Mouse (Mus musculus): ENCODE measurements around the gene Glis2. TPM values are rescaled to one million over a fixed set of nuclear protein-coding genes. Genes with fewer than 3 reads are reported as not detected.

Glis2 gene
- polyA plus RNA-seq, 1 experiment from 2014 or later = 13.2 TPM

- H3K9me3 ChIP-seq (ENCODE audit: control insufficient read depth, low read length) = no peaks in the 10 kb centered on the region
- DNase-seq = peak; percentile 96
Observed at GRCm38 (mm10) chr16:4586531-4587123, 7.9 kb upstream of the Glis2 start.

GRCm38 (mm10) chr16:4587516-4588210 lies 6.8 kb upstream of the Glis2 start:
- no peak overlapping the region for H3K9ac ChIP-seq (replicated peaks; ENCODE audit: low read length)
- ATAC-seq (ENCODE audit: low FRiP score, low TSS enrichment) (no peak), DNase-seq (no peak)
- 55% methylated on average over 5 of the region's 5 CpGs for WGBS
- no peaks in the 10 kb centered on the region for H3K27me3 ChIP-seq (ENCODE audit: control insufficient read depth, insufficient read depth, low read length)
- H3K4me2 ChIP-seq (ENCODE audit: low read length) = no peak overlapping the region
- no peaks in the 10 kb centered on the region for H3K9me3 ChIP-seq (ENCODE audit: control insufficient read depth, low read length)
- peaks cover 5% of the 10 kb centered on the region; the same call in 1 of the 2 replicates for H3K36me3 ChIP-seq (ENCODE audit: control insufficient read depth, insufficient read depth, low read length)
- H3K4me3 ChIP-seq (replicated peaks; ENCODE audit: low read depth, low read length) = no peak overlapping the region
- H3K27ac ChIP-seq (replicated peaks; ENCODE audit: low read depth, low read length) = peak overlapping the region; percentile 72
- peaks cover 9% of the 10 kb centered on the region for H3K4me1 ChIP-seq (ENCODE audit: control insufficient read depth, insufficient read depth, low read length)

More at GRCm38 (mm10) chr16:4586531-4587123, 7.9 kb upstream of the Glis2 start:
- H3K4me2 ChIP-seq (ENCODE audit: low read length) = peak overlapping the region; percentile 72
- peak; percentile 97 for ATAC-seq (ENCODE audit: low FRiP score, low TSS enrichment)
- no peaks in the 10 kb centered on the region for H3K27me3 ChIP-seq (ENCODE audit: control insufficient read depth, insufficient read depth, low read length)
- peak overlapping the region; percentile 50 for H3K9ac ChIP-seq (replicated peaks; ENCODE audit: low read length)
- peaks cover 5% of the 10 kb centered on the region; the same call in 1 of the 2 replicates for H3K36me3 ChIP-seq (ENCODE audit: control insufficient read depth, insufficient read depth, low read length)
- peak overlapping the region; percentile 44 for H3K4me3 ChIP-seq (replicated peaks; ENCODE audit: low read depth, low read length)
- under 1% methylated on average over 43 of the region's 43 CpGs for WGBS
- peak overlapping the region; percentile 72 for H3K27ac ChIP-seq (replicated peaks; ENCODE audit: low read depth, low read length)
- H3K4me1 ChIP-seq (ENCODE audit: control insufficient read depth, insufficient read depth, low read length) = peaks cover 5% of the 10 kb centered on the region; the same call in 1 of the 2 replicates

GRCm38 (mm10) chr16:4590236-4590635 lies 4.3 kb upstream of the Glis2 start:
- Histone ChIP-seq H3K27me3 (ENCODE audit: control insufficient read depth, insufficient read depth, low read length) (no peaks in the 10 kb centered on the region), H3K9me3 (ENCODE audit: control insufficient read depth, low read length) (no peaks in the 10 kb centered on the region), H3K4me2 (ENCODE audit: low read length) (no peak overlapping the region), H3K9ac (replicated peaks; ENCODE audit: low read length) (no peak overlapping the region), H3K4me3 (replicated peaks; ENCODE audit: low read depth, low read length) (no peak overlapping the region), H3K4me1 (ENCODE audit: control insufficient read depth, insufficient read depth, low read length) (peaks cover 16% of the 10 kb centered on the region), H3K27ac (replicated peaks; ENCODE audit: low read depth, low read length) (no peak overlapping the region), H3K36me3 (ENCODE audit: control insufficient read depth, insufficient read depth, low read length) (peaks cover 5% of the 10 kb centered on the region; the same call in 1 of the 2 replicates)
- WGBS = 97% methylated on average over 9 of the region's 9 CpGs
- DNase-seq (peak; percentile 74), ATAC-seq (ENCODE audit: low FRiP score, low TSS enrichment) (no peak)

GRCm38 (mm10) chr16:4592909-4593875 lies 1.3 kb upstream of the Glis2 start:
- peak overlapping the region; percentile 95 for H3K27ac ChIP-seq (replicated peaks; ENCODE audit: low read depth, low read length)
- H3K4me1 ChIP-seq (ENCODE audit: control insufficient read depth, insufficient read depth, low read length) = peaks cover 40% of the 10 kb centered on the region
- peak overlapping the region; percentile 83 for H3K4me3 ChIP-seq (replicated peaks; ENCODE audit: low read depth, low read length)
- peak; percentile 84 for DNase-seq
- H3K9ac ChIP-seq (replicated peaks; ENCODE audit: low read length) = peak overlapping the region; percentile 91
- H3K36me3 ChIP-seq (ENCODE audit: control insufficient read depth, insufficient read depth, low read length) = peaks cover 5% of the 10 kb centered on the region; the same call in 1 of the 2 replicates
- H3K27me3 ChIP-seq (ENCODE audit: control insufficient read depth, insufficient read depth, low read length) = no peaks in the 10 kb centered on the region
- no peaks in the 10 kb centered on the region for H3K9me3 ChIP-seq (ENCODE audit: control insufficient read depth, low read length)
- 10% methylated on average over 32 of the region's 32 CpGs for whole genome bisulfite sequencing
- ATAC-seq (ENCODE audit: low FRiP score, low TSS enrichment) = no peak
- H3K4me2 ChIP-seq (ENCODE audit: low read length) = peak overlapping the region; percentile 98

GRCm38 (mm10) chr16:4594814-4595526 lies 457 bp downstream of the Glis2 start:
- Histone ChIP-seq H3K9me3 (ENCODE audit: control insufficient read depth, low read length) (no peaks in the 10 kb centered on the region), H3K27ac (replicated peaks; ENCODE audit: low read depth, low read length) (peak overlapping the region; percentile 95), H3K4me1 (ENCODE audit: control insufficient read depth, insufficient read depth, low read length) (peaks cover 52% of the 10 kb centered on the region), H3K9ac (replicated peaks; ENCODE audit: low read length) (peak overlapping the region; percentile 91), H3K4me3 (replicated peaks; ENCODE audit: low read depth, low read length) (peak overlapping the region; percentile 83), H3K27me3 (ENCODE audit: control insufficient read depth, insufficient read depth, low read length) (no peaks in the 10 kb centered on the region), H3K36me3 (ENCODE audit: control insufficient read depth, insufficient read depth, low read length) (peaks cover 5% of the 10 kb centered on the region; the same call in 1 of the 2 replicates), H3K4me2 (ENCODE audit: low read length) (peak overlapping the region; percentile 98)
- peak; percentile 79 for DNase-seq
- whole genome bisulfite sequencing = under 1% methylated on average over 47 of the region's 52 CpGs
- ATAC-seq (ENCODE audit: low FRiP score, low TSS enrichment) = peak; percentile 46

- H3K4me3 ChIP-seq (replicated peaks; ENCODE audit: low read depth, low read length) = peak overlapping the region; percentile 83
- peak overlapping the region; percentile 95 for H3K27ac ChIP-seq (replicated peaks; ENCODE audit: low read depth, low read length)
- H3K27me3 ChIP-seq (ENCODE audit: control insufficient read depth, insufficient read depth, low read length) = no peaks in the 10 kb centered on the region
- H3K36me3 ChIP-seq (ENCODE audit: control insufficient read depth, insufficient read depth, low read length) = peaks cover 5% of the 10 kb centered on the region; the same call in 1 of the 2 replicates
- peak overlapping the region; percentile 91 for H3K9ac ChIP-seq (replicated peaks; ENCODE audit: low read length)
- no peaks in the 10 kb centered on the region for H3K9me3 ChIP-seq (ENCODE audit: control insufficient read depth, low read length)
- 1% methylated on average over 5 of the region's 5 CpGs for WGBS
- H3K4me1 ChIP-seq (ENCODE audit: control insufficient read depth, insufficient read depth, low read length) = peaks cover 52% of the 10 kb centered on the region
- ATAC-seq (ENCODE audit: low FRiP score, low TSS enrichment) (no peak), DNase-seq (peak; percentile 36)
- peak overlapping the region; percentile 98 for H3K4me2 ChIP-seq (ENCODE audit: low read length)
Observed at GRCm38 (mm10) chr16:4595527-4595963, 1.0 kb downstream of the Glis2 start.

GRCm38 (mm10) chr16:4596141-4596728 lies 1.7 kb downstream of the Glis2 start:
- Histone ChIP-seq H3K27ac (replicated peaks; ENCODE audit: low read depth, low read length) (peak overlapping the region; percentile 95), H3K4me3 (replicated peaks; ENCODE audit: low read depth, low read length) (peak overlapping the region; percentile 83), H3K27me3 (ENCODE audit: control insufficient read depth, insufficient read depth, low read length) (no peaks in the 10 kb centered on the region), H3K4me1 (ENCODE audit: control insufficient read depth, insufficient read depth, low read length) (peaks cover 56% of the 10 kb centered on the region), H3K36me3 (ENCODE audit: control insufficient read depth, insufficient read depth, low read length) (no peaks in the 10 kb centered on the region), H3K4me2 (ENCODE audit: low read length) (peak overlapping the region; percentile 98), H3K9ac (replicated peaks; ENCODE audit: low read length) (peak overlapping the region; percentile 91), H3K9me3 (ENCODE audit: control insufficient read depth, low read length) (no peaks in the 10 kb centered on the region)
- ATAC-seq (ENCODE audit: low FRiP score, low TSS enrichment) (no peak), DNase-seq (peak; percentile 30)
- 6% methylated on average over 3 of the region's 3 CpGs for whole genome bisulfite sequencing

All from midbrain, embryonic 14.5 days (tissue).